Mouse (Mus musculus): Measurements from ENCODE around the gene 4922502D21Rik. TPM values are rescaled to one million over a fixed set of nuclear protein-coding genes. Genes with fewer than 3 reads are reported as not detected.

4922502D21Rik gene
- polyA plus RNA-seq, 1 experiment = not detected

DNA sequence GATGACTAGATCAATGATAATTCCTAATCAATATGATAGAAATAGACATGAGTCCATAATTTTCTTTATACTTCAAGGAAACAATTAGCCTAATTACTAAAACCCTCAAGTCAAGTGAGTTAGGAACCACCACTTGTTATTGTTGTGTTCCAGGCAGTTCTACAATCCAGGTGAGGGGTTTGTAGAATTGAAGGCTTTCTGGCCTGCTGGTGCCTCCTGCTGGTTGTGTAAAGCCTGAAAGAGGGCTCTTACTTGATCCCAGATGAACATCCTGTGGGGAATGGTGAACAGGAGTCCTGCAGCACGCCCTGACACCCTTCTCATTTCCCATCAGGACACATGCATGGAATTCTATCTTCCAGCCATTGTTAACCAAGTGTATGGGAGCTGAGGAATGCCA is 13.2 kb downstream of the 4922502D21Rik start:
- Histone ChIP-seq H3K27ac (ENCODE audit: insufficient read depth, low read depth, low read length) (no peak overlapping the region), H3K4me1 (ENCODE audit: control insufficient read depth, insufficient read depth, low read length) (no peaks in the 10 kb centered on the region), H3K4me3 (ENCODE audit: insufficient read depth, low read depth, low read length) (no peak overlapping the region)
- WGBS = 63% methylated on average over 1 of the region's 1 CpGs
- TF ChIP-seq POLR2A (IDR thresholded peaks at IDR 0.05; ENCODE audit: insufficient read depth, low read depth, low read length) = no peak
- TF ChIP-seq CTCF (IDR thresholded peaks at IDR 0.05; ENCODE audit: insufficient read depth, low read depth, low read length) = no peak

DNA sequence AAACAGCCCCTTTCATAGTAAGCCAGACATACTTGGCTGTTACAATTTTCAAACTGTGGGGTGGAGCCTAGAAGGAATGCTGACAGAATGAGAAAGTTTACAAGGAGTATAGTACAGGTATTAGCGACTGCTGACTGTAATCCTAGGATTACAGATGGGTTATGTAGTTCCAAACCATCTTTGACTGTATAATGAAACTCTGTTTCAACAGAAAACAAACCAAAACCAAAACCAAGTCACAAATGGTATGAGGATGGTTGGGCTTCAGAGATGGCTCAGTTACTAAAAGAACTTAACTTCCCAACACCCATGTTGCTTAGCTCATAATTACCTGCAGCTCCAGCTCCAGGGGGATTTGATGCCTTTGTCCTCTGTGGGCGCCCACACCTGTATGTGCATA is 15.1 kb downstream of the 4922502D21Rik start:
- Histone ChIP-seq H3K4me1 (ENCODE audit: control insufficient read depth, insufficient read depth, low read length) (no peaks in the 10 kb centered on the region), H3K4me3 (ENCODE audit: insufficient read depth, low read depth, low read length) (no peak overlapping the region), H3K27ac (ENCODE audit: insufficient read depth, low read depth, low read length) (no peak overlapping the region)
- TF ChIP-seq CTCF (IDR thresholded peaks at IDR 0.05; ENCODE audit: insufficient read depth, low read depth, low read length) = no peak
- TF ChIP-seq POLR2A (IDR thresholded peaks at IDR 0.05; ENCODE audit: insufficient read depth, low read depth, low read length) = no peak
- WGBS = 76% methylated on average over 2 of the region's 2 CpGs

DNA sequence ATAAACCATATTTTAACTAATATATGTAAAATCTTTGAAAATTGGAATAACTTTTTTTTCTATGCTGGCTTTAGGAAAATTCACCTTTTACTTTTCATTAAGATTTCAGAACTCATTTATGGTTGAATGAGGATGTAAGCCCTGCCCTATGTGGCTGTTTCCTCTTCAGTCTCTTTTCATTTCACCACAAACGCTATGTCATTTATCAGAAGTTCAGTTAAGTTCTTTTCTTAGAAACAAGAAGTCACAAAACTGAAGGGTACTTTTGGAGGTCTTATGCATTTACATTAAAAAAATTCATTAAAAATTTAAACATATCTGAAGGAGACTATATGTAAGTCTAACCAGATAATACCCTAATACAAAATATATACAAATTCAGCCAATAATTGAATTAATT is 15.9 kb downstream of the 4922502D21Rik start:
- Histone ChIP-seq H3K27ac (ENCODE audit: insufficient read depth, low read depth, low read length) (no peak overlapping the region), H3K4me1 (ENCODE audit: control insufficient read depth, insufficient read depth, low read length) (no peaks in the 10 kb centered on the region), H3K4me3 (ENCODE audit: insufficient read depth, low read depth, low read length) (no peak overlapping the region)
- TF ChIP-seq POLR2A (IDR thresholded peaks at IDR 0.05; ENCODE audit: insufficient read depth, low read depth, low read length) (no peak), CTCF (IDR thresholded peaks at IDR 0.05; ENCODE audit: insufficient read depth, low read depth, low read length) (no peak)
- WGBS = 79% methylated on average over 1 of the region's 1 CpGs

DNA sequence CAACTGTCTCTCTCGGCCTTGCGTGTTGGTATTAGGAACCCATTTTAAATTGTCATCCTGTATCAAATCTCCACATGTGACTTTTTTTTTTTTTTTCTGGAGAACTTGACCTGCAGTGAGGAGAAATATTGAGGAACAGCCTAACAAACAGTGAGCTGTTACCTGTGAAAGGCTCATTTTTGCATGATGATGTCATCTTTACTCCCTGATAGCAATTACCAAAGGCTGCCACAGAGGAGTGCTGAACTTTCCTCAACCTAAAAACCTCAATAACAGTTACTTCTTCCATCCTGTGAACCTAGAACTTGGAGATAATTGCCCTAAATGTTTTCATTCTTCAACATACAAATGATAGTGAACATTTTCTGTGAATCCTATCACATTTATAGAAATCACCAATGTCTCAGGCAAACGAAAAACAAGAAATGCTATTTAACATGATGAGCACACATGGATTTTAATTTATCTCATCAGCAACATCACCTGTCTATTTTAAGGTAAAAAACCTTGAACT is 16.9 kb downstream of the 4922502D21Rik start:
- TF ChIP-seq CTCF (IDR thresholded peaks at IDR 0.05; ENCODE audit: insufficient read depth, low read depth, low read length) (no peak), POLR2A (IDR thresholded peaks at IDR 0.05; ENCODE audit: insufficient read depth, low read depth, low read length) (no peak)
- 85% methylated on average over 3 of the region's 3 CpGs for WGBS
- Histone ChIP-seq H3K4me3 (ENCODE audit: insufficient read depth, low read depth, low read length) (no peak overlapping the region), H3K27ac (ENCODE audit: insufficient read depth, low read depth, low read length) (no peak overlapping the region), H3K4me1 (ENCODE audit: control insufficient read depth, insufficient read depth, low read length) (no peaks in the 10 kb centered on the region)

DNA sequence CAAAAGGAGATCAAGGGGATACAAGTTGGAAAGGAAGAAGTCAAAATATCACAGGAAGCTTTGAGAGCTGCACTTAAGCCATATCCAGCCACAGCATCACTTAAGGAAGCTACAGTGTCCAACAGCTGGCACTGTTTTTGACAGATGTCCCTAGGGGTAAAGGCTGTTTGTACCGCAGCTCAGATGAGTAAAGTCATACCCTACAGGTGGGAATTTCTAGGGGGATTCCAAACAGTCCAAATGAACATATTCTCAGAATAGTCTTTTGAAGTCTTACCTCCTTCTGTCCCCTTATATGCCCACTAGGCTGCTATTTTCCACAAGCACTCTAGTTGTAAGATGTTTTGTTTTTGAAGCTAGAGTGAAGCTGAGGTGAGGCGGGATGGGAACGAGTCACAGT is 19.1 kb downstream of the 4922502D21Rik start:
- WGBS = 85% methylated on average over 3 of the region's 3 CpGs
- TF ChIP-seq POLR2A (IDR thresholded peaks at IDR 0.05; ENCODE audit: insufficient read depth, low read depth, low read length) (no peak), CTCF (IDR thresholded peaks at IDR 0.05; ENCODE audit: insufficient read depth, low read depth, low read length) (no peak)
- H3K27ac ChIP-seq (ENCODE audit: insufficient read depth, low read depth, low read length) = no peak overlapping the region
- no peaks in the 10 kb centered on the region for H3K4me1 ChIP-seq (ENCODE audit: control insufficient read depth, insufficient read depth, low read length)
- no peak overlapping the region for H3K4me3 ChIP-seq (ENCODE audit: insufficient read depth, low read depth, low read length)

DNA sequence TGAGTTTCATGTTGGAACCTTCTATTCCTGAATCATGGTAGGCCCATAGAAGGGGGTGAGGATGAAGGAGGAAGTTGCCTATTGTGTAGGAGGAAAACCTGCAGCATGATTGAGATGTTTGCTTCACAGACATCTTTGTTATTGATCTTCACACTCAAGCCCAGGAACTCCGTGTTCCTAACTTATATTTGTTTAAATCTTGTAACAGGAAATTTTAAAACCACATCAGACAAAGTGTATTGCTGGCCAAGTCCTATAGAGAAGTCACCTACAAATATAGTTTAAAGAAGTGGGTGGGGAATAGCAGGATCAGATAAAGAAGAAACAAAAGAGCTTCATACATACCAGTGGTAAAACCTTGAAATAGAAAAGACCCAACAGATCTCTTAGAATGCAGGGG is 27.4 kb downstream of the 4922502D21Rik start:
- H3K4me3 ChIP-seq (ENCODE audit: insufficient read depth, low read depth, low read length) = no peak overlapping the region
- TF ChIP-seq CTCF (IDR thresholded peaks at IDR 0.05; ENCODE audit: insufficient read depth, low read depth, low read length) (no peak), POLR2A (IDR thresholded peaks at IDR 0.05; ENCODE audit: insufficient read depth, low read depth, low read length) (no peak)
- H3K4me1 ChIP-seq (ENCODE audit: control insufficient read depth, insufficient read depth, low read length) = no peaks in the 10 kb centered on the region
- H3K27ac ChIP-seq (ENCODE audit: insufficient read depth, low read depth, low read length) = no peak overlapping the region
- 77% methylated on average over 1 of the region's 1 CpGs for WGBS

DNA sequence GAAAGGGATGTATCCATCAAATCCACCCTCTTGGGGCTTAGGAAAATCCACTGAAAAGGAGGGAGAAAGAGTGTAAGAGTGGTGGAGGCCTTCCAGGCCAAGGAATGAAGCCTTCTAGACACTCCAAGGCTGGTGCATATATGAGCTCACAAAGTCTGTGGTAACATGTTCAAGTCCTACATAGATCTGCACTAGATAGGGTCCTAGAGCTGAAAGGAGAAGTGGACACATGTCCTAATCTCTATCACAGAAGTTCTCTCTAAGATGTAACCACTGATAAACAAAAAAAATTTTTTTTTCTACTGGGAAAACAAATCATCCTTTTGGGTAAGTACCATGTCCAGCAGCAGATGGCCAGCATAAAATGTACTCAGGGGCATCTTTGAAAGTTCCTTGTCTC is 42.9 kb downstream of the 4922502D21Rik start:
- Histone ChIP-seq H3K4me3 (ENCODE audit: insufficient read depth, low read depth, low read length) (no peak overlapping the region), H3K4me1 (ENCODE audit: control insufficient read depth, insufficient read depth, low read length) (no peaks in the 10 kb centered on the region), H3K27ac (ENCODE audit: insufficient read depth, low read depth, low read length) (no peak overlapping the region)
- no peak for TF ChIP-seq POLR2A (IDR thresholded peaks at IDR 0.05; ENCODE audit: insufficient read depth, low read depth, low read length)
- TF ChIP-seq CTCF (IDR thresholded peaks at IDR 0.05; ENCODE audit: insufficient read depth, low read depth, low read length) = no peak

DNA sequence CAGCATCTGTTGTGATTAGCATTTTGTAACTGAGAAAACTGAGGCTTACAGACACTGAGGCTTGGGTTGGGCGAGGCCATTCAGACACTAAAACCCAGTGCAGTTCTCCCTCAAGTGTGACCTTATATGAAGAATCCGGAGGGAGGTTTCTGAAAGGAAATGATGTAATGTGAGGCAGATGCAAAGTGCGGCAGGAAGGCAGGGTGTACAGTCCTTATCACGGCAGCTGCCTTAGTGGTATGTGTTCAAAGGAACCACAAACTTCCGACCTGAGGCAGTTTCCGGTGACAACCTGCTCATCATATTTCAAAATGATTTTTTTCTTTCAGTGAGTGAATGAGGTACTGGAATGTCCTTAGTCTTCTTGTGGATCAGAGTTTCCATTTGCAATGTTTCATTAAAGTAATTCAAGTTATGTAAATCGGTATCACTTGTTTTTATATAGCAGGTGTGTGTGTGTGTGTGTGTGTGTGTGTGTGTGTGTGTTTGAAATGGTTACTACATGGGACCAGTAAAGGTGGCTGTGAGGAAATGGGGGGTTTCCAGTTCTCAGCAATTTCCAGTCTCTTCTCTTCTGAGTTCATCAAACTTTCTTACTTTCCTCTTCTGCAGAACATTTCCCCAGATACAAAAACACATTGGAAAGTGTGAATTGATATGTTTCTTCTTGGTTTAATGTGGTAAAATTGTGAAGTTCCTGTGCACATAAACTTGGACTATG is 47.1 kb downstream of the 4922502D21Rik start:
- H3K4me3 ChIP-seq (ENCODE audit: insufficient read depth, low read depth, low read length) = no peak overlapping the region
- TF ChIP-seq CTCF (IDR thresholded peaks at IDR 0.05; ENCODE audit: insufficient read depth, low read depth, low read length) (no peak), POLR2A (IDR thresholded peaks at IDR 0.05; ENCODE audit: insufficient read depth, low read depth, low read length) (no peak)
- H3K4me1 ChIP-seq (ENCODE audit: control insufficient read depth, insufficient read depth, low read length) = no peaks in the 10 kb centered on the region
- 83% methylated on average over 7 of the region's 7 CpGs for WGBS
- H3K27ac ChIP-seq (ENCODE audit: insufficient read depth, low read depth, low read length) = no peak overlapping the region

DNA sequence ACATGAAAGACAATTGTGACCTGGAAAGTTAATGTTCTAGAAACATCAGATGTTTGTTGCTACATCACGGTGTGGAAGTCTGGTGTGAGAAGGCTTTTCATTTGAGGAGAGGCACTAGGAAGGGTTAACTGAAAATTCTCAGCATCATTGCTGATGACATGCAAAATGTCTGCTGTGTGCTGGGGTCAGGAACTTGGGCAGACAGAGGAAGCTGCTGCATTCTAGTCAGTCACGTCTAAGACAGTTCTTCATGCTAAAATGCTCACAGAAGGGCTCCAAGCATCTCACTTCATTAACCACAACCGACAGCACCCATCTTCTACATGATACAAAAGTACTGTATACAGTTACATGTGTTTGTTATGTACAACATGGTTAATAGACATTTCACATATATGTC is 48.3 kb downstream of the 4922502D21Rik start:
- TF ChIP-seq CTCF (IDR thresholded peaks at IDR 0.05; ENCODE audit: insufficient read depth, low read depth, low read length) (no peak), POLR2A (IDR thresholded peaks at IDR 0.05; ENCODE audit: insufficient read depth, low read depth, low read length) (no peak)
- Histone ChIP-seq H3K4me3 (ENCODE audit: insufficient read depth, low read depth, low read length) (no peak overlapping the region), H3K27ac (ENCODE audit: insufficient read depth, low read depth, low read length) (no peak overlapping the region), H3K4me1 (ENCODE audit: control insufficient read depth, insufficient read depth, low read length) (no peaks in the 10 kb centered on the region)
- 84% methylated on average over 3 of the region's 3 CpGs for WGBS
